Mouse (Mus musculus) B cell, adult 67 days (primary cell): ENCODE data around the gene Fpr3. TPM values are rescaled to one million over a fixed set of nuclear protein-coding genes. Genes with fewer than 3 reads are reported as not detected.

Experiments used
- total RNA-seq, 2 experiments: library from RNA; stranded (reverse); gene quantifications; 4 replicates each; pipeline ENCODE4 v1.2.4; 2023

Fpr3 gene
- not detected for total RNA-seq

GRCm38 (mm10) chr17:17887774-17888248 is at the start of gene Fpr3, which contains the start of gene Fpr2:
Fpr3 (plus strand) TSS chr17:17887852.
Fpr2 (plus strand) TSS chr17:17887824.

GRCm38 (mm10) chr17:17855064-17855838 is 32.4 kb upstream of the Fpr3 start, which contains the start of gene Has1:
Has1 (minus strand) TSS chr17:17855205.

GRCm38 (mm10) chr17:17883840-17884239 is 3.8 kb upstream of the Fpr3 start, which contains the start of gene Fpr1:
Fpr1 (minus strand) TSS chr17:17883940.

Other genes with a start within 250 kb of the Fpr3 start
- gene Vmn2r90, start 184.1 kb upstream of the Fpr3 start, total RNA-seq = not detected
- 1 to 10 TPM; 1.2 to 3.2 TPM for gene Spaca6, start 60.7 kb upstream of the Fpr3 start, total RNA-seq
- not detected for gene Has1, start 32.6 kb upstream of the Fpr3 start, total RNA-seq
- not detected for gene Fpr1, start 3.9 kb upstream of the Fpr3 start, total RNA-seq
- gene Fpr2, start within 50 bp of the Fpr3 start, total RNA-seq = not detected
- gene Fpr-rs4, start 133.9 kb downstream of the Fpr3 start, total RNA-seq = not detected
- not detected for gene Vmn2r124, start 161.6 kb downstream of the Fpr3 start, total RNA-seq
- not detected for gene Vmn2r91, start 197.2 kb downstream of the Fpr3 start, total RNA-seq